Mouse (Mus musculus) embryonic stem cell, embryonic (primary cell): ENCODE data around the gene Jkamp.

Experiments used
- CTCF ChIA-PET, 4 experiments: fragments of 300-600 bp in 2 of 4; fragments of 350-600 bp in 2 of 4; sonication (Branson Sonifier 250); formaldehyde crosslinking; loops; one replicate each; lab custom pipeline; 2022; ENCODE audit warnings: inconsistent platforms in 2 of 4; lab: Charles Lee
- POLR2A ChIA-PET, 4 experiments: fragments of 300-600 bp in 2 of 4; fragments of 350-600 bp in 2 of 4; sonication (Branson Sonifier 250); formaldehyde crosslinking; loops; one replicate each; lab custom pipeline; 2022; ENCODE audit warnings: antibody characterized with exemption in 4 of 4, inconsistent platforms in 1 of 4; lab: Charles Lee

Gene Jkamp

GRCm38 (mm10) chr12:72078248-72078647 lies 7.1 kb upstream of the Jkamp start:
- ChIA-PET POLR2A (interaction anchor here in 2 of 4 experiments (1.0 to 1.2 kb wide), 4 partner anchors 16 to 114 kb away, joined by 3 to 5 read pairs (median 3); no protein-coding TSS in a partner anchor), CTCF (no interaction called here)

GRCm38 (mm10) chr12:72081961-72082360 lies 3.4 kb upstream of the Jkamp start:
- ChIA-PET POLR2A (interaction anchor here in 3 of 4 experiments (0.7 to 8.3 kb wide), 9 partner anchors 9 to 1066 kb away, joined by 3 to 115 read pairs (median 6); partner anchors contain the start of genes Gpr135 (in 2 of the 3) and Arid4a (in 1 of the 3)), CTCF (interaction anchor here in 3 of 4 experiments (0.6 to 1.3 kb wide), 9 partner anchors 12 to 1103 kb away, joined by 3 to 19 read pairs (median 4); no protein-coding TSS in a partner anchor)

- POLR2A ChIA-PET, result interaction anchor here (0.6 to 8.3 kb wide), 26 partner anchors 9 to 1536 kb away, joined by 3 to 115 read pairs (median 4); partner anchors contain the start of genes Gpr135 (in 3 of the 4) and Arid4a (in 1 of the 4)
- CTCF ChIA-PET, result interaction anchor here (0.6 to 4.3 kb wide), 13 partner anchors 12 to 1060 kb away, joined by 3 to 18 read pairs (median 5); partner anchors contain the start of gene Gpr135 (in 1 of the 4)
Measured at GRCm38 (mm10) chr12:72082370-72082769, 3.0 kb upstream of the Jkamp start.

- CTCF ChIA-PET, result interaction anchor here (0.6 to 4.3 kb wide), 14 partner anchors 12 to 1061 kb away, joined by 3 to 18 read pairs (median 5); partner anchors contain the start of gene Gpr135 (in 2 of the 4)
- POLR2A ChIA-PET, result interaction anchor here (0.6 to 8.3 kb wide), 26 partner anchors 9 to 1537 kb away, joined by 3 to 115 read pairs (median 4); partner anchors contain the start of gene Gpr135 (in 3 of the 4)
Measured at GRCm38 (mm10) chr12:72083265-72083664, 2.1 kb upstream of the Jkamp start.

- ChIA-PET POLR2A (interaction anchor here in 3 of 4 experiments (0.6 to 8.3 kb wide), 22 partner anchors 12 to 1069 kb away, joined by 3 to 115 read pairs (median 8); partner anchors contain the start of genes Gpr135 (in 2 of the 3) and Arid4a (in 1 of the 3)), CTCF (interaction anchor here in 2 of 4 experiments (0.6 to 4.3 kb wide), 8 partner anchors 13 to 316 kb away, joined by 3 to 18 read pairs (median 10); partner anchors contain the start of gene Gpr135 (in 2 of the 2))
Measured at GRCm38 (mm10) chr12:72084261-72085023, 947 bp upstream of the Jkamp start.

GRCm38 (mm10) chr12:72085024-72085328 lies 413 bp upstream of the Jkamp start:
- ChIA-PET CTCF (interaction anchor here in 2 of 4 experiments (1.1 to 4.3 kb wide), 7 partner anchors 15 to 376 kb away, joined by 3 to 18 read pairs (median 10); partner anchors contain the start of gene Gpr135 (in 1 of the 2)), POLR2A (interaction anchor here (0.6 to 8.3 kb wide), 52 partner anchors 8 to 1115 kb away, joined by 3 to 115 read pairs (median 4); partner anchors contain the start of genes 2700049A03Rik (in 2 of the 4), Gpr135 (in 2 of the 4), Arid4a (in 1 of the 4) and Daam1 (in 1 of the 4))

GRCm38 (mm10) chr12:72086166-72086825 lies 907 bp downstream of the Jkamp start:
- ChIA-PET POLR2A (interaction anchor here (0.5 to 8.3 kb wide), 60 partner anchors 8 to 1817 kb away, joined by 3 to 115 read pairs (median 4); partner anchors contain the start of genes 2700049A03Rik (in 2 of the 4), Gpr135 (in 2 of the 4), Arid4a (in 1 of the 4) and Daam1 (in 1 of the 4)), CTCF (interaction anchor here in 3 of 4 experiments (0.5 to 4.3 kb wide), 12 partner anchors 9 to 375 kb away, joined by 3 to 18 read pairs (median 4); partner anchors contain the start of gene Gpr135 (in 1 of the 3))

GRCm38 (mm10) chr12:72089802-72090201 lies 4.4 kb downstream of the Jkamp start:
- ChIA-PET CTCF (no interaction called here), POLR2A (interaction anchor here in 1 of 4 experiments (1.0 kb wide), 1 partner anchor 9 kb away, joined by 3 read pairs; no protein-coding TSS in a partner anchor)

GRCm38 (mm10) chr12:72096966-72097365 lies 11.6 kb downstream of the Jkamp start:
- POLR2A ChIA-PET, result interaction anchor here in 2 of 4 experiments (0.5 to 2.0 kb wide), 4 partner anchors 9 to 724 kb away, joined by 3 to 8 read pairs (median 3); partner anchors contain the start of genes Jkamp (in 2 of the 2) and L3hypdh (in 2 of the 2)

GRCm38 (mm10) chr12:72102776-72103175 lies 17.4 kb downstream of the Jkamp start:
- POLR2A ChIA-PET, result interaction anchor here in 2 of 4 experiments (0.7 to 1.5 kb wide), 4 partner anchors 15 to 902 kb away, joined by 3 to 6 read pairs (median 4); partner anchors contain the start of genes Jkamp (in 1 of the 2) and L3hypdh (in 1 of the 2)
- CTCF ChIA-PET, result interaction anchor here in 3 of 4 experiments (0.6 to 2.1 kb wide), 6 partner anchors 14 to 877 kb away, joined by 3 to 6 read pairs (median 3); no protein-coding TSS in a partner anchor

More at GRCm38 (mm10) chr12:72096966-72097365, 11.6 kb downstream of the Jkamp start:
- CTCF ChIA-PET, result interaction anchor here in 1 of 4 experiments (0.7 to 1.7 kb wide), 2 partner anchors 8 to 321 kb away, joined by 3 to 5 read pairs; no protein-coding TSS in a partner anchor

GRCm38 (mm10) chr12:72104027-72104426 lies 18.6 kb downstream of the Jkamp start:
- POLR2A ChIA-PET, result interaction anchor here in 1 of 4 experiments (1.0 kb wide), 1 partner anchor 18 kb away, joined by 3 read pairs; no protein-coding TSS in a partner anchor
- CTCF ChIA-PET, result interaction anchor here (0.5 to 2.3 kb wide), 27 partner anchors 7 to 357 kb away, joined by 3 to 22 read pairs (median 4); partner anchors contain the start of genes Gpr135 (in 2 of the 4), Jkamp (in 2 of the 4) and L3hypdh (in 2 of the 4)

GRCm38 (mm10) chr12:72104525-72105281 lies 19.3 kb downstream of the Jkamp start:
- ChIA-PET POLR2A (interaction anchor here in 2 of 4 experiments (0.8 to 1.1 kb wide), 4 partner anchors 8 to 19 kb away, joined by 3 to 4 read pairs (median 4); partner anchors contain the start of genes Jkamp (in 1 of the 2) and L3hypdh (in 1 of the 2)), CTCF (interaction anchor here (0.5 to 2.3 kb wide), 31 partner anchors 8 to 872 kb away, joined by 3 to 22 read pairs (median 3); partner anchors contain the start of genes Jkamp (in 3 of the 4), L3hypdh (in 3 of the 4) and Gpr135 (in 2 of the 4))

GRCm38 (mm10) chr12:72115126-72115525 lies 29.7 kb downstream of the Jkamp start:
- ChIA-PET POLR2A (interaction anchor here in 3 of 4 experiments (0.5 to 1.7 kb wide), 3 partner anchors 29 to 342 kb away, joined by 4 to 8 read pairs (median 6); partner anchors contain the start of genes Jkamp (in 2 of the 3) and L3hypdh (in 2 of the 3)), CTCF (no interaction called here)

- POLR2A ChIA-PET, result interaction anchor here in 2 of 4 experiments (0.6 to 1.7 kb wide), 3 partner anchors 30 to 137 kb away, joined by 3 to 8 read pairs (median 4); partner anchors contain the start of genes Jkamp (in 1 of the 2) and L3hypdh (in 1 of the 2)
- CTCF ChIA-PET, result interaction anchor here in 2 of 4 experiments (0.7 to 1.5 kb wide), 3 partner anchors 11 to 403 kb away, joined by 3 to 8 read pairs (median 4); no protein-coding TSS in a partner anchor
Measured at GRCm38 (mm10) chr12:72115686-72116345, 30.4 kb downstream of the Jkamp start.

GRCm38 (mm10) chr12:72129203-72129602 lies 43.8 kb downstream of the Jkamp start:
- POLR2A ChIA-PET, result no interaction called here
- CTCF ChIA-PET, result no interaction called here
